Mouse (Mus musculus) thymus, adult 2 months (tissue): Measurements from ENCODE around the gene Cflar. TPM values are rescaled to one million over a fixed set of nuclear protein-coding genes. Genes with fewer than 3 reads are reported as not detected.
"Not testable (repeated sequence)": the region's sequence is repeated elsewhere in the genome, so short reads cannot be mapped to it uniquely, and the experiment has no call there.

Experiments
- DNase-seq: peaks from one replicate; pipeline ENCODE4 v3.0.0; 2021
- H3K27ac ChIP-seq: fragments of 200-500 bp; 2 replicates; pipeline ENCODE4 v1.5.1; 2012; ENCODE audit warnings: low read length, control low read depth; ENCODE audit not compliant: control insufficient read depth, insufficient read depth
- H3K27me3 ChIP-seq: fragments of 200-500 bp; 2 replicates; pipeline ENCODE4 v1.6.1; 2012; ENCODE audit warnings: mild to moderate bottlenecking, low read length, moderate library complexity, mixed read lengths; ENCODE audit not compliant: control insufficient read depth, insufficient read depth
- H3K36me3 ChIP-seq: fragments of 200-500 bp; 2 replicates; pipeline ENCODE4 v1.6.1; 2012; ENCODE audit warnings: mild to moderate bottlenecking, low read length, moderate library complexity; ENCODE audit not compliant: control insufficient read depth, insufficient read depth
- H3K4me1 ChIP-seq: fragments of 200-500 bp; replicated peaks from 2 replicates; pipeline ENCODE4 v1.6.1; 2012; ENCODE audit warnings: low read length; ENCODE audit not compliant: control insufficient read depth, insufficient read depth
- H3K4me3 ChIP-seq: fragments of 200-500 bp; 2 replicates; pipeline ENCODE4 v1.5.1; 2012; ENCODE audit warnings: mild to moderate bottlenecking, low read length, control low read depth, moderate library complexity; ENCODE audit not compliant: control insufficient read depth, insufficient read depth
- CTCF ChIP-seq: fragments of 200-500 bp; IDR thresholded peaks from 2 replicates; pipeline ENCODE4 v1.5.1; 2012; ENCODE audit warnings: mild to moderate bottlenecking, control low read depth, low read length, moderate library complexity, borderline replicate concordance; ENCODE audit not compliant: control insufficient read depth, poor library complexity, insufficient read depth; ENCODE audit errors: extremely low read depth
- POLR2A ChIP-seq: fragments of 200-500 bp; IDR thresholded peaks from 2 replicates; pipeline ENCODE4 v1.6.1; 2012; ENCODE audit warnings: mild to moderate bottlenecking, low read length, control low read depth, moderate library complexity; ENCODE audit not compliant: control insufficient read depth, poor library complexity, insufficient read depth; ENCODE audit errors: extremely low read depth
- WGBS: fragments of 180-500 bp; shearing (Covaris S2); methylation state at CpG from one replicate; pipeline ENCODE4 v1.1.7; 2018; 5-methylcytosine and 5-hydroxymethylcytosine counted together
- polyA plus RNA-seq: library from polyadenylated mRNA; depleted of rRNA; stranded (reverse); fragments of >200 nt; gene quantifications from 2 replicates; pipeline ENCODE4 v1.2.3, GENCODE M21; 2012

Gene Cflar
- polyA plus RNA-seq, 1 experiment, result 83.9 TPM

DNA sequence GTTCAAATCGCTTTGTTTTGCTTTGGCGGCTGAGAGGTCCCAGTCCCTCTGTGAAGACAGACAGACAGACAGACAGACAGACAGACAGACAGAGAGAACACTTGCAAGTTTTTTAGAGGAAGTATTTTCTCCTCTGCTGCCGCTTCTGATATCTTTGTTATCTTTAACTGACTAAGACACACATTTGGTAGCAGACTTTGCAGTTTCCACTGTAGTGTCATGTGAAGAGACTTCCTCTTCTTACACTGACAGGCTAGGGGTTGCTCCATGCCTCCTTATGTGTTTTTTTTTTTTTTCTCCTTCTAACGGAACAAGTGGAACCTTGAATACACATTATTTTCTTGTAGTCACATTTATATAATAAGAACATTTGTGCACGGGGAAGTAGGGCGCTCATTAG lies 31.9 kb downstream of the Cflar start:
- DNase-seq, result no peak
- H3K4me1 ChIP-seq, result peaks cover 13% of the 10 kb centered on the region
- whole genome bisulfite sequencing, result 28% methylated on average over 6 of the region's 6 CpGs
- H3K4me3 ChIP-seq, result no peak overlapping the region
- no peaks in the 10 kb centered on the region for H3K27me3 ChIP-seq
- TF ChIP-seq CTCF, result no peak
- TF ChIP-seq POLR2A, result no peak
- H3K27ac ChIP-seq, result peak overlapping the region; percentile 10; the same call in 1 of the 2 replicates
- peaks cover 81% of the 10 kb centered on the region for H3K36me3 ChIP-seq

GRCm38 (mm10) chr1:58744645-58745044 lies 33.3 kb downstream of the Cflar start:
- no peak overlapping the region for H3K27ac ChIP-seq
- H3K27me3 ChIP-seq, result no peaks in the 10 kb centered on the region
- WGBS, result 91% methylated on average over 7 of the region's 7 CpGs
- no peak for DNase-seq
- H3K36me3 ChIP-seq, result peaks cover 87% of the 10 kb centered on the region
- no peak overlapping the region for H3K4me3 ChIP-seq
- TF ChIP-seq POLR2A, result no peak
- no peak for TF ChIP-seq CTCF
- H3K4me1 ChIP-seq, result peaks cover 13% of the 10 kb centered on the region

DNA sequence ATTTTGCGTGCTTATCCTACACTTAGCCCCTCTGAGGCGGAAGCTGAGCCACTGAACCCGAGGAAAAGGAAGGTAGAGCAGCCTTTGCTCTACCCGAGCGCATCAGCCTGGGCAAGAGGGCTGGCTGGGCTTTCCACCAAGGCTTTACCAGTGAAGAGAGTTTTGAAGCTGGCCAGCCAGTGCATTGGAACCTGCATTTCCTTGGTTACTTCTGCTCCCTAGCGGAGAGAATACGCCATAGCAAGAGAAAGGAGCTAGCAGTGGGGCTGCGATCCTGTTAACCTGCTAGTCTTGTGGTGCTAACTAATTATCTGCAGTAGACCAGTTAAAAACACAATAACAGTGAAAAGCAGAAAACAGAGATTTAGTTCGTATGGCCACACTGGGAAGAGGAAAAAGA lies 35.6 kb downstream of the Cflar start:
- H3K4me1 ChIP-seq, result peaks cover 13% of the 10 kb centered on the region
- no peak overlapping the region for H3K27ac ChIP-seq
- H3K27me3 ChIP-seq, result no peaks in the 10 kb centered on the region
- peaks cover 65% of the 10 kb centered on the region for H3K36me3 ChIP-seq
- WGBS, result 86% methylated on average over 9 of the region's 9 CpGs
- no peak for TF ChIP-seq CTCF
- TF ChIP-seq POLR2A, result no peak
- H3K4me3 ChIP-seq, result no peak overlapping the region
- peak; percentile 50 for DNase-seq

DNA sequence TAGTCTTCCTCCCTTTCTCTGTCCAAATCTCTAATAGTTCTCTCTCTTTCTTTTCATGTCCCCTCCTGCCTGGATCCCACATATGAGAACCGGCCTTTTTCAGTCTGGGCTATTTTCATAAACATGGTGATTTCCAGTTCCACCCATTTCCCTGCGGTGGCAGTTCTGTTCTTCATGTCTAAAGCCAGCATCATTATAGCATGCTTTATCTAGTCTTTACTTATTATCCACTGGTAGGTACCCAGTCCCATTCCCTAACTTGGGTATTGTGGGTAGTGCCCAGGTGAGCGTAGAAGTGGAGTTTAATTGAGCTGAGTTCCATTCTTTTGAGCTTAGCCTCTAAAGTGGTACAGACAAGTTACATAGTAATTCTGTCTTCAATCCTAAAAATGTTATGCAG lies 48.1 kb downstream of the Cflar start:
- Histone ChIP-seq H3K27me3 (no peaks in the 10 kb centered on the region), H3K4me3 (no peak overlapping the region), H3K27ac (no peak overlapping the region), H3K36me3 (peaks cover 40% of the 10 kb centered on the region), H3K4me1 (peaks cover 2% of the 10 kb centered on the region; the same call in 1 of the 2 replicates)
- no peak for DNase-seq
- over 99% methylated on average over 3 of the region's 3 CpGs for whole genome bisulfite sequencing
- TF ChIP-seq CTCF (no peak), POLR2A (no peak)

GRCm38 (mm10) chr1:58760581-58760980 lies 49.3 kb downstream of the Cflar start:
- no peak for TF ChIP-seq CTCF
- TF ChIP-seq POLR2A, result no peak
- H3K27ac ChIP-seq, result no peak overlapping the region
- 86% methylated on average over 1 of the region's 1 CpGs for WGBS

DNA sequence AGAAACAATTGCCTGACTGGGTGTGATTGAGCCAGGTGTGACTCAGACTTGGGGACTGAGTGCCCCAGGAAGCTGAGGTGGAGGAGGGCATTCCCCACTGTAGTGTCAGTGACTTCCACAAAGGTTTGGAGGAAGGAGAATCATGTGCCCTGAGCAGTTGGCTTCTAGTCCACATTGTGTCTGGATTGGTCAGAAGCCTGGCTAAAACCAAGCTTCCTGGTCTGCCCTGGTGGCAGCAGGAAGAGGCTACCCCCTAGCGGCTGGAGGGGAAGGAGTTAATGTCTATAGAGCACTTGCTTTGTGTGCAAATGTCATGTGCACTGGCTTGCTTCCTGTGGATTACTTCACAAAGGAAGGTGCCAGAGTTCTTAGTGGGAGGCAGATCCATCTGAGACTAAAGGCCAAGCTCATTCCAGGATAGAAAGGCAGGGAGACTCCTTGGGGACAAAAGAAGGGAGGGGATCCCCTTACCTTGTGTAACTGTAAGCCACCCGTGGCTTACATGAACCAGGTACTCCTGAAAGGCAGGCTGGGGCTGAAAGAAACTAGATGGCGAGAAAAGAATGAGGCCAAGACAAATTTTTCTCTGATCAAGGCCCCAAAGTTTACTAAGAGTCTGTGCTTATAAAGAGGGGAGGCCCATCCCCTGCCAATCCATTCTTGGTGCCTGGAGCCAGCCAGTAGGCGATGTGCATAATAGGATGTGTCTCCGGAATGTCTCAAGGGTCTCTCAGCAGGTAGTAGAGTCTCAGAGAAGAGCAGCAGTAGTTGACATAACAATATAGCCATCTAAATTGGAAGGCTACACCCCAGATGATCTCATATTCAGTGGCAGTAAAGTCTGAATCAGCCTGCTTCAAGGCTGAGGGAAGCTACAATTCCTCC lies 50.3 kb downstream of the Cflar start:
- H3K27ac ChIP-seq, H3K4me1 ChIP-seq, H3K4me3 ChIP-seq, H3K27me3 ChIP-seq: not testable (repeated sequence)
- peaks cover 26% of the 10 kb centered on the region for H3K36me3 ChIP-seq
- DNase-seq, result peak; percentile 65
- 79% methylated on average over 5 of the region's 5 CpGs for WGBS
- TF ChIP-seq CTCF, result 0 out of 2 replicates have a peak, but pooled peaks have one; percentile 32

More at GRCm38 (mm10) chr1:58760581-58760980, 49.3 kb downstream of the Cflar start:
- DNase-seq, result no peak
- Histone ChIP-seq H3K4me3 (no peak overlapping the region), H3K4me1 (peaks cover 2% of the 10 kb centered on the region; the same call in 1 of the 2 replicates), H3K36me3 (peaks cover 30% of the 10 kb centered on the region), H3K27me3 (no peaks in the 10 kb centered on the region)
